Mouse (Mus musculus) hindbrain, embryonic 16.5 days (tissue): ENCODE results near the gene Etv2. TPM values are rescaled to one million over a fixed set of nuclear protein-coding genes. Genes with fewer than 3 reads are reported as not detected.

ENCODE experiments used
- ATAC-seq: fragments of 200-750 bp; cut with Nextera tagmentation; 2 replicates; pipeline ENCODE4 v1.8.0; 2017; ENCODE audit warnings: moderate TSS enrichment, moderate library complexity
- H3K27ac ChIP-seq: fragments of 300-500 bp; sonication (generic); 2 replicates; pipeline ENCODE4 v1.5.1; 2014; ENCODE audit warnings: low read depth, mild to moderate bottlenecking, control low read depth, low read length, moderate library complexity
- H3K27me3 ChIP-seq: fragments of 300-500 bp; sonication (generic); replicated peaks from 2 replicates; pipeline ENCODE4 v1.6.1; 2014; ENCODE audit warnings: low read length; ENCODE audit not compliant: control insufficient read depth, insufficient read depth
- H3K36me3 ChIP-seq: fragments of 300-500 bp; sonication (generic); 2 replicates; pipeline ENCODE4 v1.6.1; 2014; ENCODE audit warnings: mild to moderate bottlenecking, low read length, moderate library complexity, mixed read lengths; ENCODE audit not compliant: control insufficient read depth, insufficient read depth
- H3K4me1 ChIP-seq: fragments of 300-500 bp; sonication (generic); 2 replicates; pipeline ENCODE4 v1.6.1; 2014; ENCODE audit warnings: low read depth, low read length; ENCODE audit not compliant: control insufficient read depth, insufficient read depth
- H3K4me2 ChIP-seq: fragments of 300-500 bp; sonication (generic); 2 replicates; pipeline ENCODE4 v1.6.1; 2014; ENCODE audit warnings: mild to moderate bottlenecking, low read length, control low read depth, moderate library complexity
- H3K4me3 ChIP-seq: fragments of 300-500 bp; sonication (generic); 2 replicates; pipeline ENCODE4 v1.5.1; 2014; ENCODE audit warnings: mild to moderate bottlenecking, low read length, control low read depth, moderate library complexity
- H3K9ac ChIP-seq: fragments of 300-500 bp; sonication (generic); 2 replicates; pipeline ENCODE4 v1.6.1; 2014; ENCODE audit warnings: low read depth, mild to moderate bottlenecking, control low read depth, low read length, moderate library complexity
- H3K9me3 ChIP-seq: fragments of 300-500 bp; sonication (generic); 2 replicates; pipeline ENCODE4 v1.6.1; 2014; ENCODE audit warnings: mild to moderate bottlenecking, low read length, moderate library complexity; ENCODE audit not compliant: control insufficient read depth
- WGBS: fragments of 180-500 bp; shearing (Covaris S2); extraction: QIAGEN DNeasy Blood & Tissue Kit; methylation state at CpG from one replicate; pipeline ENCODE4 v1.1.7; 2014; 5-methylcytosine and 5-hydroxymethylcytosine counted together
- polyA plus RNA-seq: library from polyadenylated mRNA; unstranded; fragments of >200 nt; fragmentation: Nextera tagmentation; extraction: Ambion mirVana; gene quantifications from 2 replicates; pipeline ENCODE4 v1.2.1, GENCODE M21; 2015

Gene Etv2
- polyA plus RNA-seq, 1 experiment from 2014 or later: not detected

- no peak overlapping the region for H3K27ac ChIP-seq
- no peak for ATAC-seq
- no peak overlapping the region for H3K9ac ChIP-seq
- H3K4me2 ChIP-seq: no peak overlapping the region
- H3K4me1 ChIP-seq: no peaks in the 10 kb centered on the region
- no peak overlapping the region for H3K4me3 ChIP-seq
- no peaks in the 10 kb centered on the region for H3K27me3 ChIP-seq
- peaks cover 54% of the 10 kb centered on the region for H3K36me3 ChIP-seq
- 87% methylated on average over 3 of the region's 3 CpGs for WGBS
- no peaks in the 10 kb centered on the region for H3K9me3 ChIP-seq
These were observed 16.4 kb downstream of the Etv2 start for GRCm38 (mm10) chr7:30619202-30619601.

GRCm38 (mm10) chr7:30618658-30619057 lies 17.0 kb downstream of the Etv2 start:
- Histone ChIP-seq H3K27ac (no peak overlapping the region), H3K4me1 (no peaks in the 10 kb centered on the region), H3K27me3 (no peaks in the 10 kb centered on the region), H3K36me3 (peaks cover 53% of the 10 kb centered on the region), H3K4me3 (no peak overlapping the region), H3K9me3 (no peaks in the 10 kb centered on the region), H3K4me2 (no peak overlapping the region), H3K9ac (no peak overlapping the region)
- 96% methylated on average over 9 of the region's 9 CpGs for WGBS
- no peak for ATAC-seq

- 60% methylated on average over 5 of the region's 5 CpGs for WGBS
- H3K36me3 ChIP-seq: peaks cover 38% of the 10 kb centered on the region
- no peak overlapping the region for H3K9ac ChIP-seq
- no peaks in the 10 kb centered on the region for H3K27me3 ChIP-seq
- no peaks in the 10 kb centered on the region for H3K9me3 ChIP-seq
- no peak overlapping the region for H3K4me3 ChIP-seq
- H3K27ac ChIP-seq: no peak overlapping the region
- 0 out of 2 replicates have a peak, but pooled peaks have one; percentile 31 for ATAC-seq
- H3K4me2 ChIP-seq: no peak overlapping the region
- H3K4me1 ChIP-seq: no peaks in the 10 kb centered on the region
These were observed 20.4 kb downstream of the Etv2 start for GRCm38 (mm10) chr7:30615049-30615760.

GRCm38 (mm10) chr7:30614454-30614853 lies 21.2 kb downstream of the Etv2 start:
- Histone ChIP-seq H3K36me3 (peaks cover 36% of the 10 kb centered on the region), H3K4me3 (no peak overlapping the region), H3K4me1 (no peaks in the 10 kb centered on the region), H3K27ac (no peak overlapping the region), H3K4me2 (no peak overlapping the region), H3K9me3 (no peaks in the 10 kb centered on the region), H3K27me3 (no peaks in the 10 kb centered on the region), H3K9ac (no peak overlapping the region)
- WGBS: 74% methylated on average over 2 of the region's 2 CpGs
- no peak for ATAC-seq

- no peak overlapping the region for H3K27ac ChIP-seq
- ATAC-seq: no peak
- peaks cover 28% of the 10 kb centered on the region for H3K36me3 ChIP-seq
These were observed 22.0 kb downstream of the Etv2 start for GRCm38 (mm10) chr7:30613529-30614112.

DNA sequence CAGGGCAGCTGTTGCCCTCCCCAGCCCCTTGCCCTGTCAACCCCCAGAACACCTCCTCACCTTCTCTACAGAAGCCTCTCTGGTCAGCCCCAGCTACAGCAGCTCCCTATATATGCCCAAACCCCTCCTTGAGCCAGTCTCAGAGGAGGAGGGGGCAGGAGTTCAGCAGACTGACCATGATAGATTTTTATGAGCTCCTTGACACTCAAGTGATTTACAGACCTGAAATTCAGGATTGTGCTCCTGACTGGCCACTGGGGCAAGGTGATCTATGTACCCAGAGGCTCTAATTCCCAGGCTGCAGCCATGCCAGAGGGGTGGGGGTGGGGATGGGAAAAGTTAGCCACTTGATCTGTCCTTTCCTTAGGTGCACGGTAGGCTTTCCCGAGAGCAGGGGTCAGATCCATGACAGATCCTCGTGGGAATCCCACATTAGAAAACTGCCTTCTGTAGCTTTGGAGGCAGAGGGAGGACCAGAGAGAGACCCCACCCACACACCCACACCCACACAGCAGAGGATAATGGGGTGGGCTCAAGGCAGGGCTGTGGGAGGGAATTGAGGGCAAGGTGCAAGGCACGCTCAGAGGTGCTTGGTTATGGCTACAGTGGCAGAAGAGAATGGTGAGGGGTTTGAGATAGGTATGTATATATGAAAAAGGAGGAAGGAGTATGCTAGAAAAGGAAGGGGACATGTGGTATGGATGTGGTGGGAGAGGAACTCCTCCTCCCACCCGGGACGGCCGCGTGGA lies 22.8 kb downstream of the Etv2 start, which contains the start of gene Upk1a:
Gene Upk1a, minus strand, starts transcription at position 194 of the 749 bp plus-strand sequence.
- no peak within 1 kb of the TSS for H3K9ac ChIP-seq
- WGBS: 82% methylated on average over 8 of the region's 8 CpGs
- 0 out of 2 replicates have a peak, but pooled peaks have one; percentile 21 for ATAC-seq

More at GRCm38 (mm10) chr7:30613529-30614112, 22.0 kb downstream of the Etv2 start:
- no peaks in the 10 kb centered on the region for H3K9me3 ChIP-seq
- H3K9ac ChIP-seq: no peak overlapping the region
- H3K27me3 ChIP-seq: no peaks in the 10 kb centered on the region
- 29% methylated on average over 14 of the region's 14 CpGs for WGBS
- H3K4me1 ChIP-seq: no peaks in the 10 kb centered on the region
- no peak overlapping the region for H3K4me2 ChIP-seq
- H3K4me3 ChIP-seq: no peak overlapping the region

DNA sequence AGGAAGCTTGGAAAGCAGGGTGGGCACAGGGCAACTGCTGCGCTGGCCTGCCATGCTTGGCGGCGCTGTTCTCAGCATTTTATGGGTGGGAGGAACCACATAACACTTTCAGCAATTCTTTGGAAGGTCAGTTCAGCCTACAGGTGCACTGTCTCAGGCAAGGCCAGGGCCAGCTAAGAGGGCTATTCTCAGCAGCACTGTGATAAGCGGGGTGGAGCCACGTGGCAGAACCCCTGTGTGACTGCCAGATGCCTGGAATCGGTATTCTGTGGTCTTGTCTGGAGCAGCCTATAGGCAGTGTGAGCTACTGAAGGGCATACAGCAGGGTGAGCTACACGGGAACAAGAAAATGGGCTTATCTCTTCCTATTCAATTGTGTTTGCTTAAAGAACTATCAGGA lies 25.6 kb downstream of the Etv2 start:
- Histone ChIP-seq H3K27ac (no peak overlapping the region), H3K4me1 (no peaks in the 10 kb centered on the region), H3K9me3 (no peaks in the 10 kb centered on the region), H3K4me2 (no peak overlapping the region), H3K9ac (no peak overlapping the region), H3K4me3 (no peak overlapping the region), H3K27me3 (no peaks in the 10 kb centered on the region), H3K36me3 (peaks cover 1% of the 10 kb centered on the region; the same call in 1 of the 2 replicates)
- WGBS: 74% methylated on average over 7 of the region's 7 CpGs
- ATAC-seq: no peak

More for the DNA sequence above, 22.8 kb downstream of the Etv2 start, which contains the start of gene Upk1a:
- H3K27ac ChIP-seq: no peak within 1 kb of the TSS
- H3K36me3 ChIP-seq: peaks cover 23% of the 10 kb centered on the region
- no peaks in the 10 kb centered on the region for H3K4me1 ChIP-seq
- no peak within 1 kb of the TSS for H3K4me2 ChIP-seq
- no peaks in the 10 kb centered on the region for H3K9me3 ChIP-seq
- H3K4me3 ChIP-seq: no peak within 1 kb of the TSS
- no peaks in the 10 kb centered on the region for H3K27me3 ChIP-seq

- Histone ChIP-seq H3K27ac (no peak overlapping the region), H3K27me3 (no peaks in the 10 kb centered on the region), H3K4me2 (no peak overlapping the region), H3K36me3 (no peaks in the 10 kb centered on the region), H3K9me3 (no peaks in the 10 kb centered on the region), H3K4me1 (no peaks in the 10 kb centered on the region), H3K4me3 (no peak overlapping the region), H3K9ac (no peak overlapping the region)
- no peak for ATAC-seq
- WGBS: 50% methylated on average over 16 of the region's 16 CpGs
These were observed 27.2 kb downstream of the Etv2 start for GRCm38 (mm10) chr7:30608476-30608875.
